Mouse (Mus musculus) stomach, postnatal 0 days (tissue): ENCODE measurements around the gene Hist1h2ad.

Experiments used
- CTCF ChIP-seq: IDR thresholded peaks from 2 replicates; pipeline ENCODE4 v1.5.1; 2016; ENCODE audit warnings: antibody characterized with exemption, low read depth, mild to moderate bottlenecking, moderate library complexity
- EP300 ChIP-seq: optimal IDR thresholded peaks from 2 replicates; pipeline ENCODE3; 2016; ENCODE audit warnings: antibody characterized with exemption

DNA sequence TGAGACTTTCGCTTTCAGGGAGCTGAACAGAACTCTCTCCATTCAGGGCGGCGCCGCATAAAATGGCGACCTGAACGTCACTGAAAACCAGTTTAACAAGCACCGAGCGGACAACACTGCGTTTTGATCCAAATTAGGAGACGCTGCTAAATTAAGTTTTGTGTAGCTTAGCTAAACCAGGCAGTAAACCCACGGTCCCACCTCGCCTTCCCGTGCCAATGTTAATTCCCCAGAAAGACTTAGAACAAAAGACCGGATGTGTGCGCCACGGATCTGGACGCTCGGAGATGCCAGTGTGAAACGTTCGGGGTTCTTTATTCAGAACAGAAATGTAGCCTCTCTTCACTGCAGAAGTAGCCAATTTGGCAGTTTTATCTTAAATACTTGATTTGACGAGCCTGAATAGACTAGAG is 10.9 kb downstream of the Hist1h2ad start:
- no peak for TF ChIP-seq CTCF
- no peak for TF ChIP-seq EP300
